Mouse (Mus musculus) E14TG2a.4 (cell line): ENCODE results near the gene Tmem98.

Source experiments
- CTCF ChIP-seq: conservative IDR thresholded peaks from 2 replicates; pipeline ENCODE4 v1.5.1; 2014; ENCODE audit warnings: low read length
- NANOG ChIP-seq: IDR thresholded peaks from 2 replicates; pipeline ENCODE4 v1.6.1; 2014; ENCODE audit warnings: borderline replicate concordance, low read length, mixed read lengths
- POU5F1 ChIP-seq: IDR thresholded peaks from 2 replicates; pipeline ENCODE4 v1.6.1; 2014; ENCODE audit warnings: low read length, borderline replicate concordance

- TF ChIP-seq CTCF: peak; percentile 62
- no peak for TF ChIP-seq NANOG
- no peak for TF ChIP-seq POU5F1
These were observed 41.9 kb downstream of the Tmem98 start for GRCm38 (mm10) chr11:80851859-80852258.
